Mouse (Mus musculus) heart, embryonic 12.5 days (tissue): ENCODE measurements at regions not wholly inside any gene's neighbourhood (a gene's known extent, or its start where the extent isn't known, plus 50 kb on each side); places are given as distances from the start of the nearest gene placed in this dataset.

Source experiments
- ATAC-seq: fragments of 200-750 bp; cut with Nextera tagmentation; 2 replicates; pipeline ENCODE4 v1.8.0; 2017; ENCODE audit warnings: moderate TSS enrichment, moderate library complexity; ENCODE audit not compliant: insufficient number of reproducible peaks, low FRiP score
- H3K27ac ChIP-seq: fragments of 300-500 bp; sonication (generic); 2 replicates; pipeline ENCODE4 v1.5.1; 2016; ENCODE audit warnings: mild to moderate bottlenecking, moderate library complexity; ENCODE audit not compliant: poor library complexity, severe bottlenecking
- H3K27me3 ChIP-seq: fragments of 300-500 bp; sonication (generic); replicated peaks from 2 replicates; pipeline ENCODE4 v1.6.1; 2016; ENCODE audit warnings: mild to moderate bottlenecking, moderate library complexity
- H3K36me3 ChIP-seq: fragments of 300-500 bp; sonication (generic); 2 replicates; pipeline ENCODE4 v1.6.1; 2016; ENCODE audit warnings: mild to moderate bottlenecking, moderate library complexity
- H3K4me1 ChIP-seq: fragments of 300-500 bp; sonication (generic); replicated peaks from 2 replicates; pipeline ENCODE4 v1.6.1; 2016; ENCODE audit warnings: mild to moderate bottlenecking
- H3K4me2 ChIP-seq: fragments of 300-500 bp; sonication (generic); 2 replicates; pipeline ENCODE4 v1.6.1; 2016; ENCODE audit warnings: mild to moderate bottlenecking, moderate library complexity
- H3K4me3 ChIP-seq: fragments of 300-500 bp; sonication (generic); 2 replicates; pipeline ENCODE4 v1.5.1; 2016; ENCODE audit warnings: mild to moderate bottlenecking
- H3K9ac ChIP-seq: fragments of 300-500 bp; sonication (generic); 2 replicates; pipeline ENCODE4 v1.6.1; 2016; ENCODE audit warnings: mild to moderate bottlenecking, moderate library complexity
- H3K9me3 ChIP-seq: fragments of 300-500 bp; sonication (generic); replicated peaks from 2 replicates; pipeline ENCODE4 v1.6.1; 2016; ENCODE audit warnings: mild to moderate bottlenecking, moderate library complexity
- WGBS: fragments of 180-500 bp; shearing (Covaris S2); methylation state at CpG from one replicate; pipeline ENCODE4 v1.1.7; 2016; 5-methylcytosine and 5-hydroxymethylcytosine counted together

DNA sequence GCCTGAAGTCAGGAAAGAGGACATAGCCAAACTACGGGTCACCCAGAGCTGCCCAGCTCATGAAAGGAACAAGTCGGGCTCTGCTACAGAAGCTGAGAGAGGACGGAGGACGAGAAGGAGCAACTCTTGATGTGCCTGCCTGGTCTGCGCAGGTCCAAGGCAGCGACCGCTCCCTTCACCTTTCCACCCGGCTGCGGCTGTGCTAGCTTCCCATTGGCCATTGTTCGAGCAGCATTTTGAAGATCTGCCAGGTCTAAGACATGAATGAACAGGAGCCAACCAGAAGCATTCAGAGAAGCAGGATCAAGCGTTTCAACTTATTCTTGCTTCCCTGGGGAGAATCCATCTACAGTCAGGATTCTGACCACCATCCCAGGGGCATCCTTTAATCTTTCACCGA is 113.3 kb upstream of the Wnt4 start:
- H3K9ac ChIP-seq, result no peak overlapping the region
- no peak for ATAC-seq
- 64% methylated on average over 12 of the region's 12 CpGs for WGBS
- H3K9me3 ChIP-seq, result peaks cover 6% of the 10 kb centered on the region
- H3K4me1 ChIP-seq, result peaks cover 6% of the 10 kb centered on the region; the same call in 1 of the 2 replicates
- H3K4me3 ChIP-seq, result no peak overlapping the region
- H3K27ac ChIP-seq, result no peak overlapping the region
- peaks cover 40% of the 10 kb centered on the region for H3K27me3 ChIP-seq
- no peaks in the 10 kb centered on the region for H3K36me3 ChIP-seq
- H3K4me2 ChIP-seq, result no peak overlapping the region

DNA sequence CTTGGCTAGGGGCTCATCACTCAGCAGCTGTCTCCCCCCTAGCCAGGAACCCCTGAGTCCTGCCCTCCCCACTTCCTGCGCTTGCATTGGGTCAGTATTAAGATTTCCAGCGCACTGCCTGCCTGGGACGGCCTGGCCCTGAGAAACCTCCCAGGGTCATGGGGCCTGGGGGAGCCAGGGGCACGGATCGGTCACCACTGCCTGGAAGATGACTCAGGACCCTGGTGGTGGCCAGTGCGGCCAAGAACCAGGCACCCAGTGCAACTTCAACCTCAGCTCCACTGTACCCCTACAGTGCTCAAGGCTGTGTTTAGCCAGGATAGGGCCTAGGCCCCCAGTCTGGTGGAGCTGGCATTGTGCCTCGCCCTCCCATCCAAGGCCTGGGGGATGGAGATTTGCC is 111.9 kb upstream of the Zbtb40 start:
- no peaks in the 10 kb centered on the region for H3K36me3 ChIP-seq
- H3K4me2 ChIP-seq, result no peak overlapping the region
- H3K27ac ChIP-seq, result no peak overlapping the region
- peaks cover 43% of the 10 kb centered on the region for H3K27me3 ChIP-seq
- no peak overlapping the region for H3K9ac ChIP-seq
- peaks cover 6% of the 10 kb centered on the region; the same call in 1 of the 2 replicates for H3K4me1 ChIP-seq
- no peak overlapping the region for H3K4me3 ChIP-seq
- WGBS, result 69% methylated on average over 7 of the region's 7 CpGs
- H3K9me3 ChIP-seq, result no peaks in the 10 kb centered on the region
- ATAC-seq, result 0 out of 2 replicates have a peak, but pooled peaks have one; percentile 30

DNA sequence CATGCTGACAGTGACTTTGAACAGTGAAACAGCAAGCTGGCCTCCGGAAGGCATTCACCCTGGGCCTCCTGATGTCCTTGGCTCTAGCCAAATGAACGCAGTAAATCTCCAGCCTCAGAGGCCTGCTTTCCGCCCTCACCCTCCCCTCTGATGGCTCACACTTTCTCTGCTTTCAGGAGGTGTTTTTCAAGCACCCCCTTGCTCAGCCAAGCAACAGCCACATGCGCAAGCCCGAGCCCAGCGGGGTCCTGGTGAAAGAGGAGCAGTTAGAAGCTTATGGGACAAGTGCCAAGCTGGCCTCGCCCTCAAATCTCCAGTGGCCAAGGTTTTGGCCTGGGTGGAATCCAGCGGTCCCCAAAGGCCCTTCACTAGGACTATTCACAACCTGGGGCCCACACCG is 109.6 kb upstream of the Zbtb40 start:
- no peaks in the 10 kb centered on the region for H3K36me3 ChIP-seq

DNA sequence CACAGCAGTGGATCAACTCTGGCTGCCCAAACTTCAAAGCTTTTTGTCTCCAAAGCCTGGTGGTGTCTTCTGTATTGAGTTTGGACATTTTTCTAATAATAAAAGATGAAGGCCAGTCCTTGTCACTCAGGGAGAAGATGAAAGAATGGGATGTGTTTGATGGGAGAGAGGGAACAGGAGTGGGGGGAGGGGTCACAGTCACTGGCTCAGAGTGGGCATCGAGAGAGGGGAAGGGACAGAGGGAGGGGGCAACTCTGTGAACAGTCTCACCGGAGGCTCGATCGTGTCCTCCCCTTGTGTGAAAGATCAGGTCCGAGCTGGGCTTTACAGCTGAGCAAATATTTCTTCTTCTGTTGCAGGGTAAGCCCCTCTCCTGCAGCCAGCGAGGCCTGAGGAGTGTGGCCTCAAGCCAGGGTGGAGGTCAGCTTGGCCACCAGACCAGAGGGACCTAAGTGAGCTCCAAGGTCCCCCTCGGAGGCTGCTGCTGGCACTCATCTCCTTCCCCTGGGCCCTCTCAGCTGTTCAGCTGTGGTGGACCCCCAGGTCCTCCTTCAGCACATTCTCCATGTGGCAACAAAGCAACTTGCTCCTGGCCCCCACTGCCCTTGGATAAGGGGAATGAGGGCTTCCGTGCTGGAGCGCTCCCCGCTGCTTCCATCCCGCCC is 108.0 kb upstream of the Zbtb40 start:
- no peaks in the 10 kb centered on the region for H3K4me1 ChIP-seq
- H3K9ac ChIP-seq, result no peak overlapping the region
- H3K27me3 ChIP-seq, result peaks cover 11% of the 10 kb centered on the region
- H3K4me3 ChIP-seq, result no peak overlapping the region
- 69% methylated on average over 11 of the region's 11 CpGs for WGBS
- no peak overlapping the region for H3K27ac ChIP-seq
- H3K9me3 ChIP-seq, result peaks cover 6% of the 10 kb centered on the region
- no peak overlapping the region for H3K4me2 ChIP-seq
- H3K36me3 ChIP-seq, result no peaks in the 10 kb centered on the region
- no peak for ATAC-seq

More for the DNA sequence above, 109.6 kb upstream of the Zbtb40 start:
- Histone ChIP-seq H3K9ac (no peak overlapping the region), H3K9me3 (no peaks in the 10 kb centered on the region), H3K4me2 (no peak overlapping the region), H3K4me3 (no peak overlapping the region), H3K4me1 (no peaks in the 10 kb centered on the region), H3K27ac (no peak overlapping the region), H3K27me3 (peaks cover 22% of the 10 kb centered on the region)
- WGBS, result 70% methylated on average over 9 of the region's 9 CpGs
- no peak for ATAC-seq

DNA sequence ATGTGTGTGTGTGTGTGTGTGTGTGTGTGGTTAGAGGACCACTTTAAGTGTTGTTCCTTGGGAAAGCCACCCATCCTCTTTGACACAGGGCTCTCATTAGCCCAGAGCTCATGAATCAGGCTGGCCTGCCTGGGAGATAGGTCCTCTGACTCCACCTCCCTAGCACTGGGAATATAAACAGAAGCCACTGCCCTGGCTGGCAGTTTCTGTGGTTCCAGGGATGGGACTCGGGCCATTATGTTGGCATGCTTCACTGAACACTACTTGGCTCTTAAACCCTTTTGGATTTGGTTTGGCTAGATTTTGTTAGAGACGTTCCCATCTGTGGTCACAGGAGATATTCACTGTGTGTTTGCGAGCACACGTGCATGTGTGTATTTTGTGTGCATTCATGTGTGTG is 100.2 kb upstream of the Zbtb40 start:
- no peak for ATAC-seq
- Histone ChIP-seq H3K4me2 (no peak overlapping the region), H3K36me3 (no peaks in the 10 kb centered on the region), H3K9ac (no peak overlapping the region), H3K9me3 (peaks cover 9% of the 10 kb centered on the region), H3K4me1 (no peaks in the 10 kb centered on the region), H3K4me3 (no peak overlapping the region), H3K27me3 (no peaks in the 10 kb centered on the region; the same call in 1 of the 2 replicates), H3K27ac (no peak overlapping the region)
- 82% methylated on average over 4 of the region's 4 CpGs for WGBS

DNA sequence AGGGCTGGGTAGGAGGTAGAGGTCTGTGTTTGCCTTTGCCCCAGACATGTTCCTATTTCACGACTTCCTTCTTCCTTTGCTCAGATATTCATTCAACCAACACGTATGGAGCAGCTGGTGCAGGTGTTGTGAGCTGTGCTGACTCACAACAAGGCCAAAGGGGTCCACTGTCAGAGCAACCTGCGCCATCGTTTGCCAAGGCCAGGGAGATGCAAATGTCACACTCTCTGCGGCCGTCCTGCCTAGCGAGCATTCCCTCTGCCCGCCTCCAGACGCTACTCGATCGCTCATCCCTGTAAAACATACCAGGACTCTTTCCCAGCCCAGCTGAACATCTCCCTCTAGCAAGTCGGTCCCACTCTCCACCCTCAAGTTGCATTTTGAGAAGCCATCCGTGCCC is 99.2 kb upstream of the Zbtb40 start:
- H3K27ac ChIP-seq, result no peak overlapping the region
- H3K4me1 ChIP-seq, result no peaks in the 10 kb centered on the region
- peaks cover 9% of the 10 kb centered on the region for H3K9me3 ChIP-seq
- peaks cover 8% of the 10 kb centered on the region; the same call in 1 of the 2 replicates for H3K27me3 ChIP-seq
- H3K4me2 ChIP-seq, result no peak overlapping the region
- H3K4me3 ChIP-seq, result no peak overlapping the region
- no peak overlapping the region for H3K9ac ChIP-seq
- WGBS, result 75% methylated on average over 13 of the region's 13 CpGs
- ATAC-seq, result no peak
- no peaks in the 10 kb centered on the region for H3K36me3 ChIP-seq

- Histone ChIP-seq H3K4me3 (no peak overlapping the region), H3K27ac (no peak overlapping the region), H3K4me2 (no peak overlapping the region), H3K36me3 (no peaks in the 10 kb centered on the region), H3K4me1 (no peaks in the 10 kb centered on the region), H3K9me3 (0 out of 2 replicates have a peak, but pooled peaks cover 3% of the 10 kb centered on the region), H3K9ac (no peak overlapping the region), H3K27me3 (peaks cover 11% of the 10 kb centered on the region; the same call in 1 of the 2 replicates)
- no peak for ATAC-seq
- 80% methylated on average over 3 of the region's 3 CpGs for WGBS
These were observed 97.7 kb upstream of the Zbtb40 start for GRCm38 (mm10) chr4:137146326-137146725.

- no peak overlapping the region for H3K9ac ChIP-seq
These were observed 93.7 kb upstream of the Zbtb40 start for GRCm38 (mm10) chr4:137142316-137142715.

DNA sequence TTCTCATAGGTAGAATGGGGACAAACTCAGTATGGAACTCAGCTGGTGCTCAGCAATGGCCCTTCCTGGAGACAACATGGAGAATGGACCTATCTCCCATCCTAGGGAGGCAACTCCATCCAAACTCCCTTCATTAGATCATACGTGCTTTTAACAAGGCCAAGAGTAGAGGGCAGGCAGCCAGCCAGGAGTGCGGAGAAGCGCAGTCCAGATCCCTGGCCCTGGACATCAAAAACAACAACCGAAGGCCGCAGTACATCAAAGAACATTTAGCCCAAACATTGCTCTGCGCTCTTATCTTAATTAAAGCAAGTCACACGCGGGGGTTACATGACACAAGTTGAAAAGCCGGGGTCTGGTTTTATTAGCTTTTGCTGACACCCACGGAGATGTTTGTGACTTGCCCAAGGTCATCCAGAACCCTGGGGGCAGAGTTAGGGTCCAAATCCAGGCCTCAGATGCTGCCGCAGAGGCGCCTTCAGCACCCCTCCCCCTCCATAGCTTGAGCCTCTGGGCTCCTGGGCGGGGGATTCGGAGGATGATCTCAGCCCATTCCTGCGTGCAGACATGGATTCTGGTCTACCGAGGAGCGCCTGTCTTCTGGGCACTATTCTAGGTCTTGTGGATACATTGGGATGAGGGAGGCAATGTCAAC is 90.6 kb upstream of the Zbtb40 start:
- Histone ChIP-seq H3K4me2 (no peak overlapping the region), H3K27me3 (peaks cover 21% of the 10 kb centered on the region; the same call in 1 of the 2 replicates), H3K4me3 (no peak overlapping the region), H3K27ac (no peak overlapping the region), H3K9me3 (no peaks in the 10 kb centered on the region), H3K36me3 (no peaks in the 10 kb centered on the region), H3K4me1 (peaks cover 9% of the 10 kb centered on the region; the same call in 1 of the 2 replicates), H3K9ac (no peak overlapping the region)
- WGBS, result 54% methylated on average over 17 of the region's 17 CpGs
- ATAC-seq, result no peak

More at GRCm38 (mm10) chr4:137142316-137142715, 93.7 kb upstream of the Zbtb40 start:
- WGBS, result 50% methylated on average over 9 of the region's 9 CpGs
- H3K4me1 ChIP-seq, result peaks cover 8% of the 10 kb centered on the region; the same call in 1 of the 2 replicates
- H3K9me3 ChIP-seq, result no peaks in the 10 kb centered on the region
- no peak for ATAC-seq
- H3K4me3 ChIP-seq, result no peak overlapping the region
- H3K27ac ChIP-seq, result no peak overlapping the region
- no peaks in the 10 kb centered on the region for H3K36me3 ChIP-seq
- H3K4me2 ChIP-seq, result no peak overlapping the region
- peaks cover 21% of the 10 kb centered on the region; the same call in 1 of the 2 replicates for H3K27me3 ChIP-seq

DNA sequence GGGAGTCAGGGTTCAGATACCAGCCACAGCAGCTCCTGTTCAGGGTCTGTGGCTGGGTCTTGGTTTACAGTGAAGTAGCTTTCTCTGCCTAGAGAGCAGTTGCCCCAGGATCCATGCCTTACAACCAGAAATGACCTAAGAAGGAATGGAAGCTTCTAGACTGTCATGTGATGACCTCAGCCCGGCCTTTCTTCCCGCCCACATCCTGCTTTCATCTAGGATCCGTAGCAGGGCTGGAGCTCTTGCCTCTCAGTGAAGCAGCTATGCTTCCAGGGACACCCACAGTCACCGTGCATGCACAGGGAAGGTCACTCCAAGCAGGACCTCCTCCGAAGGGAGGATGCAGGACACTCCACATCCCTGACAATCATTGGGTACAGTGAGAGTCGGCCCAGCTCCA is 89.5 kb upstream of the Zbtb40 start:
- Histone ChIP-seq H3K36me3 (no peaks in the 10 kb centered on the region), H3K4me1 (peaks cover 19% of the 10 kb centered on the region; the same call in 1 of the 2 replicates), H3K9ac (no peak overlapping the region), H3K4me2 (no peak overlapping the region), H3K9me3 (no peaks in the 10 kb centered on the region), H3K27me3 (peaks cover 19% of the 10 kb centered on the region; the same call in 1 of the 2 replicates), H3K27ac (no peak overlapping the region), H3K4me3 (no peak overlapping the region)
- no peak for ATAC-seq
- 56% methylated on average over 6 of the region's 6 CpGs for WGBS

- Histone ChIP-seq H3K36me3 (no peaks in the 10 kb centered on the region), H3K4me3 (no peak overlapping the region), H3K9me3 (no peaks in the 10 kb centered on the region), H3K27ac (no peak overlapping the region), H3K9ac (no peak overlapping the region), H3K27me3 (peaks cover 24% of the 10 kb centered on the region), H3K4me1 (peaks cover 22% of the 10 kb centered on the region; the same call in 1 of the 2 replicates), H3K4me2 (no peak overlapping the region)
- 75% methylated on average over 4 of the region's 4 CpGs for WGBS
- no peak for ATAC-seq
These were observed 87.7 kb upstream of the Zbtb40 start for GRCm38 (mm10) chr4:137136313-137136712.
